In the genomic region with DNA sequence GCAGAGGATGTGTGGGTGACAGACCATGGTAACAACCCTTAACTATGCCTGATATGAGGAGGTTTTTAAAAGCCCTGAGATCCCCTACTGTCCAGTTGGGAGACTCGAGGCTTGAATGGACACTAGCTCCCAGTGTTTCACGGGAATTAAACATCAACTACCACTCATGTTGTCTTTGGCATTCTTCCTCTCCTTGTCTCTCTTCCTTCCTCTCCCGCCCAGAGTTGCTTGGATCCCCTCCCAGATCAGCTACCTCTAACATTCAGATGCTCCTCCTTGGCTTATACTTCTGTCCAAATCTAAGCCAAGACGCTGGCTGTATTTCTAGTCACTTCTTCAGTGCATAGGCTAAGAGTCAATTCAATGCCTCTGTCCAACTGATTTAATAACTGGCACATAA, we compare ENCODE assay signal across 11 mouse cellular contexts. TPM values are rescaled to one million over a fixed set of nuclear protein-coding genes. Genes with fewer than 3 reads are reported as not detected.
A peak's percentile ranks its signal among the peaks of the same experiment; 100 is the strongest.
DNase-seq lines count a peak whose midpoint lies in the region; ATAC-seq and TF ChIP-seq lines count a peak whose summit lies in the region.
"Had no signal": no experiment of that assay in that cellular context is flagged by ENCODE, and none has a peak within 500 bp of the region (broad histone marks: within the 10 kb centered on the region; RNA-seq: fewer than 3 reads in every experiment).

No protein-coding gene starts in this region.

- TF ChIP-seq POLR2A in lung, adult 2 months (IDR thresholded peaks at IDR 0.05; ENCODE audit: borderline replicate concordance, extremely low read depth, low read depth, low read length): no peak

- WGBS in lung, embryonic 14.5 days: 33% methylated on average over 4 of the region's 4 CpGs
- 31% methylated on average over 4 of the region's 4 CpGs for WGBS in lung, adult 2 months

- H3K4me2 ChIP-seq in lung, embryonic 14.5 days: no peak overlapping the region
- H3K4me2 ChIP-seq: hindbrain, embryonic 13.5 days; liver, embryonic 11.5 days had no signal

- 0 out of 2 replicates have a peak, but pooled peaks cover 2% of the 10 kb centered on the region for H3K36me3 ChIP-seq in lung, embryonic 14.5 days (ENCODE audit: insufficient read depth)
- H3K36me3 ChIP-seq: forebrain, embryonic 10.5 days; hindbrain, embryonic 13.5 days had no signal

- H3K27me3 ChIP-seq in lung, embryonic 14.5 days (ENCODE audit: insufficient read depth, low read length): no peaks in the 10 kb centered on the region
- H3K27me3 ChIP-seq: hindbrain, embryonic 13.5 days had no signal

- peaks cover 7% of the 10 kb centered on the region; the same call in 1 of the 2 replicates for H3K9me3 ChIP-seq in lung, embryonic 14.5 days (ENCODE audit: low read depth, low read length)
- H3K9me3 ChIP-seq: forebrain, embryonic 10.5 days; hindbrain, embryonic 13.5 days had no signal

- peak overlapping the region; percentile 67 for H3K27ac ChIP-seq in lung, embryonic 14.5 days (ENCODE audit: low read depth)
- H3K27ac ChIP-seq: forebrain, embryonic 10.5 days; hindbrain, embryonic 13.5 days had no signal

- no peak overlapping the region for H3K9ac ChIP-seq in lung, embryonic 14.5 days
- H3K9ac ChIP-seq: hindbrain, embryonic 13.5 days had no signal

- peak; percentile 73 for ATAC-seq in lung, embryonic 14.5 days (ENCODE audit: insufficient read depth)

- DNase-seq in cerebellum, adult 9-10 months: peak; percentile 62
- DNase-seq in cerebellum, adult 11 months: no peak
- DNase-seq in lung, embryonic 14.5 days: peak; percentile 85
- DNase-seq in lung, adult 2 months: no peak
- DNase-seq in heart, postnatal 4 days: peak; percentile 39
- peak; percentile 33 for DNase-seq in lung, postnatal 25 days (ENCODE audit: low spot score)
- no peak for DNase-seq in right cerebral cortex, adult 18-20 months
- DNase-seq in layer of hippocampus, postnatal 25 days (ENCODE audit: extremely low spot score in 1 of 2, low spot score in 1 of 2): no peak

- no peak overlapping the region for H3K4me3 ChIP-seq in lung, embryonic 14.5 days (ENCODE audit: low read depth, low read length)
- H3K4me3 ChIP-seq in lung, adult 2 months (replicated peaks; ENCODE audit: extremely low read depth, low read depth, low read length): no peak overlapping the region
- H3K4me3 ChIP-seq: forebrain, embryonic 10.5 days; hindbrain, embryonic 13.5 days had no signal

- H3K4me1 ChIP-seq in lung, embryonic 14.5 days (ENCODE audit: insufficient read depth): peaks cover 5% of the 10 kb centered on the region; the same call in 1 of the 2 replicates
- H3K4me1 ChIP-seq in lung, adult 2 months (ENCODE audit: control insufficient read depth, insufficient read depth, low read length): no peaks in the 10 kb centered on the region; the same call in 1 of the 2 replicates
- H3K4me1 ChIP-seq: hindbrain, embryonic 13.5 days had no signal

- TF ChIP-seq CTCF in lung, embryonic 14.5 days (IDR thresholded peaks at IDR 0.05; ENCODE audit: low read depth): no peak
- no peak for TF ChIP-seq CTCF in lung, adult 2 months (IDR thresholded peaks at IDR 0.05; ENCODE audit: insufficient read depth, low read length)

RNA-seq across cellular contexts. Expression of gene Svep1, which starts 9.9 kb away (rescaled TPM):
- 16.4 and 17.6 TPM in 2 replicates for polyA plus RNA-seq in lung, embryonic 14.5 days (2014; fragmentation: Nextera tagmentation; extraction: Ambion mirVana)
- 13.7 and 20.0 TPM in 2 replicates for polyA plus RNA-seq in lung, adult 2 months (2012; rRNA removed)
- total RNA-seq in heart, postnatal 4 days (2021): 1 to 10 TPM; 9.7 TPM
- total RNA-seq in layer of hippocampus, postnatal 25 days (2021): 1 to 10 TPM in 1 of 2 experiments, under 1 TPM in 1; 0.81 to 1.1 TPM

Comparison
In these comparisons a context has a peak if more than half of its experiments do, and no peak if none do; other contexts are left out.
1. DNase-seq: peak in cerebellum, adult 9-10 months (single experiment), lung, embryonic 14.5 days (single experiment), heart, postnatal 4 days (single experiment) and lung, postnatal 25 days (single experiment); none in cerebellum, adult 11 months (single experiment), lung, adult 2 months (single experiment), right cerebral cortex, adult 18-20 months (single experiment) and layer of hippocampus, postnatal 25 days (0 of 2).
2. RNA of gene Svep1, which starts 9.9 kb away (total RNA-seq): 9.7 TPM in heart, postnatal 4 days; 0.81 to 1.1 TPM in layer of hippocampus, postnatal 25 days; every median in the first group is over 4 times any median in the second.